Mouse (Mus musculus) midbrain, embryonic 15.5 days (tissue): Measurements from ENCODE around the gene Satb2. TPM values are rescaled to one million over a fixed set of nuclear protein-coding genes. Genes with fewer than 3 reads are reported as not detected.

Source experiments
- ATAC-seq: fragments of 200-750 bp; cut with Nextera tagmentation; replicated peaks from 2 replicates; pipeline ENCODE4 v1.8.0; 2017; ENCODE audit warnings: moderate TSS enrichment
- H3K27ac ChIP-seq: fragments of 300-500 bp; sonication (generic); 2 replicates; pipeline ENCODE4 v1.5.1; 2015; ENCODE audit warnings: mild to moderate bottlenecking, inconsistent platforms
- H3K27me3 ChIP-seq: fragments of 300-500 bp; sonication (generic); replicated peaks from 2 replicates; pipeline ENCODE4 v1.6.1; 2015; ENCODE audit warnings: inconsistent platforms
- H3K36me3 ChIP-seq: fragments of 300-500 bp; sonication (generic); replicated peaks from 2 replicates; pipeline ENCODE4 v1.6.1; 2015; ENCODE audit warnings: inconsistent platforms
- H3K4me1 ChIP-seq: fragments of 300-500 bp; sonication (generic); 2 replicates; pipeline ENCODE4 v1.6.1; 2015; ENCODE audit warnings: inconsistent platforms
- H3K4me2 ChIP-seq: fragments of 300-500 bp; sonication (generic); 2 replicates; pipeline ENCODE4 v1.6.1; 2015; ENCODE audit warnings: inconsistent platforms, mild to moderate bottlenecking, moderate library complexity
- H3K4me3 ChIP-seq: fragments of 300-500 bp; sonication (generic); 2 replicates; pipeline ENCODE4 v1.5.1; 2015; ENCODE audit warnings: mild to moderate bottlenecking, inconsistent platforms
- H3K9ac ChIP-seq: fragments of 300-500 bp; sonication (generic); 2 replicates; pipeline ENCODE4 v1.6.1; 2015; ENCODE audit warnings: mild to moderate bottlenecking, inconsistent platforms
- H3K9me3 ChIP-seq: fragments of 300-500 bp; sonication (generic); 2 replicates; pipeline ENCODE4 v1.6.1; 2016; ENCODE audit warnings: inconsistent platforms
- WGBS: fragments of 180-500 bp; shearing (Covaris S2); methylation state at CpG from one replicate; pipeline ENCODE4 v1.1.7; 2015; ENCODE audit warnings: mixed read lengths; 5-methylcytosine and 5-hydroxymethylcytosine counted together
- polyA plus RNA-seq: library from polyadenylated mRNA; unstranded; fragments of >200 nt; fragmentation: Nextera tagmentation; extraction: Ambion mirVana; gene quantifications from 2 replicates; pipeline ENCODE4 v1.2.1, GENCODE M21; 2015

The Satb2 gene
- polyA plus RNA-seq, 1 experiment from 2014 or later: 0.80 TPM

DNA sequence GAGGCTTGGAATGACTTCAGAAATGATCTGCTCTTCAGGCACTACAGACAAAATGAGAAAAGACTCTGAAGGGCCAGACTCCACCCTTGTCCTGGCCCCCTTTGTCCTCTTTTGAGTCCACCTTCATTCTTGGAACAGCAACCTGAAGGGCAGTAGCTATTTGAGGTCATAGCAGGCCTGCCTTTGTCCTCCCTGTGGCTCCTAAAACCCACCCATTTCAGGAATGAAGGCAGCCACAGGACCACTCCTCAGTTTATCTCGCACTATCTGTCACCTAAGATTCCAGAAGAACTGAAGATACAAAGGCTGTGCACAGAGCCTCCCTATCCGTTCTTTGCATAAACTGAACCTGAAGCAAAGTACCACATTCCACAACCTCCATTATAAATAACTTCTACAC lies 24.9 kb downstream of the Satb2 start:
- no peak for ATAC-seq
- H3K4me2 ChIP-seq: no peak overlapping the region
- no peak overlapping the region for H3K4me3 ChIP-seq
- H3K27ac ChIP-seq: no peak overlapping the region
- H3K27me3 ChIP-seq: no peaks in the 10 kb centered on the region
- no peaks in the 10 kb centered on the region for H3K36me3 ChIP-seq
- H3K9me3 ChIP-seq: no peaks in the 10 kb centered on the region
- no peak overlapping the region for H3K9ac ChIP-seq
- 88% methylated on average over 2 of the region's 2 CpGs for WGBS
- no peaks in the 10 kb centered on the region for H3K4me1 ChIP-seq

GRCm38 (mm10) chr1:56951980-56952379 lies 26.5 kb downstream of the Satb2 start:
- Histone ChIP-seq H3K4me1 (no peaks in the 10 kb centered on the region), H3K27me3 (no peaks in the 10 kb centered on the region), H3K4me3 (no peak overlapping the region), H3K9ac (no peak overlapping the region), H3K9me3 (no peaks in the 10 kb centered on the region), H3K36me3 (no peaks in the 10 kb centered on the region), H3K4me2 (no peak overlapping the region), H3K27ac (no peak overlapping the region)
- ATAC-seq: no peak
- 76% methylated on average over 4 of the region's 4 CpGs for WGBS

DNA sequence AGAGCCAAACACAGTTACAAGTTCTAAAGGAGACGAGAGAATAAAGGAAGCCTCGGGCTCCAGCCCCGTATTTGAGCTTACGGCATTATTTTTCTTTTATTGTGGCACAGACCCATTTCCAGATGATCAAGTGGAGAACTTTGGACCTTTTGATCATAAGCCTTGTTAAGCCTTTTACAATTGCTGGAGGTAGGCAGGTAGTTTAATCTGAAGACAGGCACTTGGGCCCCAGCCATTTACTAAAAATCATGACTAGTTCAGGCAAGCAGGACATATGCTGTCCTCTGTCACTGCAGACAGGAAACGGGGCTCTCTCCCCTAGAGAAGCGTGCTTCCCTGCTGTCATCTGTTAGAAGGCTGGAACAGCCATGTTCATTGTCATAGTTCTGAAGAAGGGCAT lies 26.9 kb downstream of the Satb2 start:
- Histone ChIP-seq H3K9ac (no peak overlapping the region), H3K4me2 (no peak overlapping the region), H3K27me3 (no peaks in the 10 kb centered on the region), H3K36me3 (no peaks in the 10 kb centered on the region), H3K9me3 (no peaks in the 10 kb centered on the region), H3K27ac (no peak overlapping the region), H3K4me1 (no peaks in the 10 kb centered on the region), H3K4me3 (no peak overlapping the region)
- no peak for ATAC-seq
- 46% methylated on average over 6 of the region's 6 CpGs for WGBS

DNA sequence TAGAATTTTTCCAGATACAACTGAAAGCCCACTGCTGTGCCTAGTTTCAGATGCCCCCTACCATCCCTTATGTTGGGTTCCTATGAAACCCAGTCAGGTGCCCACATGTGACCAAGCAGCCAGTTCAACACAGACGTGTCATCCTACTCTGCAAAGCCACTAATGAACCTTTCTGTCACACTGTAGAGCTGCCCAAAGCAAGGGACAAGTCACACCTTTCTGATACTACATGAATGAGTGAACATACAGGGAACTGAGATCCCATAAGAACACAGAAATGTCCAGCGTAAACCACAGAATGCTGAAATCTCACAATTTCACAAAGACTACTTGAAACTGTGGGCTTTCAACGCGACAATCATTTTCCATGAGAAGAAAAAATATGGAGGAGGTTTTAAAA lies 39.0 kb downstream of the Satb2 start:
- ATAC-seq: no peak
- 94% methylated on average over 4 of the region's 4 CpGs for WGBS
- Histone ChIP-seq H3K4me1 (no peaks in the 10 kb centered on the region), H3K9ac (no peak overlapping the region), H3K36me3 (no peaks in the 10 kb centered on the region), H3K27ac (no peak overlapping the region), H3K9me3 (no peaks in the 10 kb centered on the region), H3K4me2 (no peak overlapping the region), H3K27me3 (no peaks in the 10 kb centered on the region), H3K4me3 (no peak overlapping the region)

GRCm38 (mm10) chr1:56938432-56938831 lies 40.0 kb downstream of the Satb2 start:
- no peak overlapping the region for H3K9ac ChIP-seq
- ATAC-seq: no peak
- H3K27me3 ChIP-seq: no peaks in the 10 kb centered on the region
- H3K9me3 ChIP-seq: no peaks in the 10 kb centered on the region
- no peak overlapping the region for H3K27ac ChIP-seq
- H3K4me1 ChIP-seq: no peaks in the 10 kb centered on the region
- no peaks in the 10 kb centered on the region for H3K36me3 ChIP-seq
- H3K4me2 ChIP-seq: no peak overlapping the region
- no peak overlapping the region for H3K4me3 ChIP-seq
- 77% methylated on average over 3 of the region's 3 CpGs for WGBS

GRCm38 (mm10) chr1:56936554-56936953 lies 41.9 kb downstream of the Satb2 start:
- H3K4me1 ChIP-seq: no peaks in the 10 kb centered on the region
- no peaks in the 10 kb centered on the region for H3K36me3 ChIP-seq
- H3K9ac ChIP-seq: no peak overlapping the region
- H3K9me3 ChIP-seq: no peaks in the 10 kb centered on the region
- no peak overlapping the region for H3K4me3 ChIP-seq
- WGBS: 76% methylated on average over 3 of the region's 3 CpGs
- H3K4me2 ChIP-seq: no peak overlapping the region
- ATAC-seq: no peak
- H3K27me3 ChIP-seq: no peaks in the 10 kb centered on the region
- H3K27ac ChIP-seq: no peak overlapping the region

GRCm38 (mm10) chr1:56933821-56934220 lies 44.6 kb downstream of the Satb2 start:
- no peaks in the 10 kb centered on the region for H3K27me3 ChIP-seq
- H3K4me2 ChIP-seq: no peak overlapping the region
- H3K27ac ChIP-seq: no peak overlapping the region
- no peak overlapping the region for H3K4me3 ChIP-seq
- no peak for ATAC-seq
- H3K4me1 ChIP-seq: no peaks in the 10 kb centered on the region
- no peak overlapping the region for H3K9ac ChIP-seq
- WGBS: 91% methylated on average over 9 of the region's 9 CpGs
- no peaks in the 10 kb centered on the region for H3K9me3 ChIP-seq
- no peaks in the 10 kb centered on the region for H3K36me3 ChIP-seq

GRCm38 (mm10) chr1:56930096-56930495 lies 48.4 kb downstream of the Satb2 start:
- Histone ChIP-seq H3K27me3 (no peaks in the 10 kb centered on the region), H3K4me2 (no peak overlapping the region), H3K4me1 (no peaks in the 10 kb centered on the region), H3K4me3 (no peak overlapping the region), H3K9me3 (no peaks in the 10 kb centered on the region), H3K36me3 (no peaks in the 10 kb centered on the region), H3K27ac (no peak overlapping the region), H3K9ac (no peak overlapping the region)
- WGBS: 84% methylated on average over 4 of the region's 4 CpGs
- no peak for ATAC-seq

DNA sequence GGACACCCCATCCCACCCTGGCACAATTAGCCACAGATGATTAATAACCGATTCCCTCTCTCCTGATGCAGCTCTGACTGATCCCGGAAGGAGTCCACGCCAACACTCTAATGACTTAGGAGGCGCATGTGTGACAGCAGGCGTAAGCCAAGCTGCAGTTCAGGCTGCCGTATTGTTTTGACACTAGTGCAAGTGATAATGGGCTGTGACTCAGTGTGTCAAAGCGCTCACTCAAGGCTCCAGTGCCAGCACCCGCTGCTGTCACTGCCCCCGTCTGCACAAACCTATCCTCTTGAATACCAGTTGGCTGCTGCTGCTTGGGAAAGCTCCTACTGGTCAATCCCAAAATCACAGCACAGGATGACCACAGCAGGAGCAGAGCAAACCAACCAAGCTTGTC lies 49.7 kb downstream of the Satb2 start:
- Histone ChIP-seq H3K36me3 (no peaks in the 10 kb centered on the region), H3K9me3 (no peaks in the 10 kb centered on the region), H3K4me2 (no peak overlapping the region), H3K9ac (no peak overlapping the region), H3K27me3 (no peaks in the 10 kb centered on the region), H3K4me1 (no peaks in the 10 kb centered on the region), H3K27ac (no peak overlapping the region), H3K4me3 (no peak overlapping the region)
- WGBS: 79% methylated on average over 9 of the region's 9 CpGs
- ATAC-seq: no peak

GRCm38 (mm10) chr1:56920472-56920871 lies 58.0 kb downstream of the Satb2 start:
- Histone ChIP-seq H3K27ac (no peak overlapping the region), H3K27me3 (no peaks in the 10 kb centered on the region), H3K4me1 (no peaks in the 10 kb centered on the region), H3K4me2 (no peak overlapping the region), H3K9ac (no peak overlapping the region), H3K4me3 (no peak overlapping the region), H3K9me3 (no peaks in the 10 kb centered on the region), H3K36me3 (no peaks in the 10 kb centered on the region)
- no peak for ATAC-seq
- WGBS: 82% methylated on average over 8 of the region's 8 CpGs

GRCm38 (mm10) chr1:56914279-56914678 lies 64.2 kb downstream of the Satb2 start:
- Histone ChIP-seq H3K27ac (no peak overlapping the region), H3K4me3 (no peak overlapping the region), H3K27me3 (no peaks in the 10 kb centered on the region), H3K9ac (no peak overlapping the region), H3K9me3 (no peaks in the 10 kb centered on the region), H3K4me1 (no peaks in the 10 kb centered on the region), H3K36me3 (no peaks in the 10 kb centered on the region), H3K4me2 (no peak overlapping the region)
- ATAC-seq: no peak
- 88% methylated on average over 6 of the region's 6 CpGs for WGBS

GRCm38 (mm10) chr1:56900706-56901287 lies 77.7 kb downstream of the Satb2 start:
- Histone ChIP-seq H3K4me1 (no peaks in the 10 kb centered on the region), H3K27me3 (no peaks in the 10 kb centered on the region), H3K9ac (no peak overlapping the region), H3K36me3 (no peaks in the 10 kb centered on the region), H3K27ac (no peak overlapping the region), H3K4me2 (no peak overlapping the region), H3K4me3 (no peak overlapping the region), H3K9me3 (no peaks in the 10 kb centered on the region)
- no peak for ATAC-seq
- 87% methylated on average over 3 of the region's 3 CpGs for WGBS

DNA sequence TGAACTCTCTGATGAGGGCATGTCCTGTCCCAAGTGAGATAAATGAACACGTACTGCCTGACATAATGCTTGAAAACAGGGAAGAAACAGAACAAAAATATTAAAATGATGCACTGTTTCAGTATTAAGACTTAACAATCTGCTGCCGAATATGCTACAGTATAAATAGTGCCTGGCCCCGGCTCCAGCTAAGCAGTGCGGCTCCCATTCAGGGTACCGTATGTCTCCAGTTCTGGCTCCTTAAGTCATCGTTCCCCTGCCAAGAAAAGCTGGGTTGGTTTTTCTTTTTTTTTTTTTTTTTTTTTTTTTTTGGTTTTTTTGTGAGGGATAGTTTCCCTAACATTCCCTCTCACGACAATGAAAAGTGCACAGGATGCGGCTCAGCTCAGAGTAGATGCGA lies 78.3 kb downstream of the Satb2 start:
- no peak overlapping the region for H3K27ac ChIP-seq
- H3K4me1 ChIP-seq: no peaks in the 10 kb centered on the region
- 77% methylated on average over 9 of the region's 9 CpGs for WGBS
- no peaks in the 10 kb centered on the region for H3K36me3 ChIP-seq
- H3K9me3 ChIP-seq: no peaks in the 10 kb centered on the region
- H3K4me3 ChIP-seq: no peak overlapping the region
- H3K9ac ChIP-seq: no peak overlapping the region
- no peak for ATAC-seq
- no peaks in the 10 kb centered on the region for H3K27me3 ChIP-seq
- H3K4me2 ChIP-seq: no peak overlapping the region
